Mouse (Mus musculus) spleen, adult 2 months (tissue): ENCODE measurements at regions not wholly inside any gene's neighbourhood (a gene's known extent, or its start where the extent isn't known, plus 50 kb on each side); places are given as distances from the start of the nearest gene placed in this dataset.

Experiments
- CTCF ChIP-seq: fragments of 200-500 bp; IDR thresholded peaks from 2 replicates; pipeline ENCODE4 v1.5.1; 2011; ENCODE audit warnings: mild to moderate bottlenecking, inconsistent platforms; ENCODE audit not compliant: insufficient read depth, insufficient read length, insufficient replicate concordance; ENCODE audit errors: extremely low read depth
- POLR2A ChIP-seq: fragments of 200-500 bp; IDR thresholded peaks from 2 replicates; pipeline ENCODE4 v1.6.1; 2011; ENCODE audit warnings: low read depth, low read length, inconsistent platforms

- TF ChIP-seq CTCF: no peak
- no peak for TF ChIP-seq POLR2A
Observed at GRCm38 (mm10) chr13:28563585-28563984, 306.3 kb downstream of the Gm11361 start.
